Mouse (Mus musculus): ENCODE data around the gene Il17rc.

The Il17rc gene

GRCm38 (mm10) chr6:113471297-113471936, at the start of gene Il17rc:
Il17rc (plus strand) TSS chr6:113471427.
- peak; percentile 43 for DNase-seq

GRCm38 (mm10) chr6:113423000-113423399, 48.2 kb upstream of the Il17rc start:
- DNase-seq, result no peak

GRCm38 (mm10) chr6:113424187-113424586, 47.0 kb upstream of the Il17rc start:
- no peak for DNase-seq

DNA sequence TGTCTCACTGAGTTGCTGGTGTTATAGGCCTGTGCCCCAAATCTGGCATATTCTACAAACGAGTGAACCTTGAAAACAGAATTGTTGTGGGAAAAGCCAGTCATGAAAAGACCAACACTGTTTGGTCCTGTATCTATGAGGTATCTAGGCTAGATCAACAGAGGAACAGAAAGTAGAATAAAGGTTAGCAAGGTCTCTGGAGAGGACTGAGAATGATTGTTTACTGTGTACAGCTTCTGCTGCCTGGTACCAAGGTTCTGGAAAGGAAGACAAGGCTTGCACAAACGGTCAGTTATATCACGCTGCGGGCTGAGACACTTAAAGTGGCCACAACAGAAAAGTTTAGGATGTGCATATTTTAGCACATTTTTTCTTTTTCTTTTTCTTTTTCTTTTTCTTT, 44.5 kb upstream of the Il17rc start:
- no peak for DNase-seq

- peak; percentile 55 for DNase-seq
Measured at GRCm38 (mm10) chr6:113427397-113427796, 43.8 kb upstream of the Il17rc start.

- DNase-seq, result no peak
Measured at GRCm38 (mm10) chr6:113428006-113428405, 43.2 kb upstream of the Il17rc start.

DNA sequence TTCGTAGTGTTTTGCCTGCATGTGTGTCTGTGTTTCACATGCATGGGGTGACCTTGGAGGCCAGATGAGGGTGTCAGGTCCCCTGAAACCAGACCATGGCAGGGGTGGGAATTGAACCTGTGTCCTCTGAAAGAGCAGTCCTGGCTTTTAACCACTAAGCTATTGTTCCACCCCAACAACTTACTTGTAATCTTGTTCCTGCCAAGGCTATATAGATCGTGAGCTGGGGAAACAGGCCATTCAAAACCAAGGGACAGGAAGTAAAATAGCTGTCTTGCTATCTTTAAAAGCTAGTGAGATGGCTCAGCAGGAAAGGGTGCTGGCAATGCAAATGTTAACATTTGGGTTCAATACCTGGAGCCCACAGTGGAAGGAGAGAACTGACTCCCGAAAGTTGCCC, 41.3 kb upstream of the Il17rc start:
- no peak for DNase-seq

DNA sequence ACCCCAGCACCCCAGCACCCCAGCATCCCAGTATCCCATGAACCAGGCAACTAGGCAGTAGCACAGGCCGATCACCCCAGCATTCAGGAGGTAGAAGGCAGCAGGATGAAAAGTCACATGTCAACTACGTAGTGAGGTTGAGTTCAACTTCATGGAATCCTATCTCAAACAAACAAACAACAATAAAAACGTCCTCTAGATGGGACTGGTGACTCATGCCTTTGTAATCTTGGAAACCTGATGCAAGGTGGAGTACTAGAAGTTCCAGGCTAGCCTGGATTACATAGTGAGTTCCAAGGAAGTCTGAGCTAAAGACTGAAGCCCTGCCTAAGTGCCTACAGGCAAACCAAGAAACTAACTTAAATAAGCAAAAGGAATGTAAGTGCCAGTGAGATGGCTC, 40.4 kb upstream of the Il17rc start:
- no peak for DNase-seq

DNA sequence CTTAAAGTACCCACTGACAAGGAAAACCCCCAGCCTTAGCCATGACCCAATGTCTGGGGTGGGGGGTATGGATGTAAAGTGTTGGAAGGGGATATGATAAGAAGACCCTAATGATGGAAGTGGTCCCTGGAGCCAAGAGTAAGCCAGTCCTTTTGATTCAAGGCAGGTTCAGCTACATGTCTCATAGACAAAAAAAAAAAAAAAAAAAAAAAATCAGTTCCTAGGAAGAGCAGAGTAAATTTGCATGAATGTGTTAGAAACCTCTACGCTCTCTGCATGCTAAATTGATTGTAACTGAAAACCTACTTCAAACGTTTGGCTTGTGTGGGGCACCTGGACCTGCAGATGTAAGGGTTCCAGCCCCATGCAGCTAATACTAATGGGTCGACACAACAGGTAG, 39.4 kb upstream of the Il17rc start:
- no peak for DNase-seq

- no peak for DNase-seq
Measured at GRCm38 (mm10) chr6:113433661-113434060, 37.6 kb upstream of the Il17rc start.

- no peak for DNase-seq
Measured at GRCm38 (mm10) chr6:113434691-113435090, 36.5 kb upstream of the Il17rc start.

- no peak for DNase-seq
Measured at GRCm38 (mm10) chr6:113435664-113436205, 35.5 kb upstream of the Il17rc start, which contains the start of gene Cidec. Cidec (minus strand) TSS chr6:113435760.

DNA sequence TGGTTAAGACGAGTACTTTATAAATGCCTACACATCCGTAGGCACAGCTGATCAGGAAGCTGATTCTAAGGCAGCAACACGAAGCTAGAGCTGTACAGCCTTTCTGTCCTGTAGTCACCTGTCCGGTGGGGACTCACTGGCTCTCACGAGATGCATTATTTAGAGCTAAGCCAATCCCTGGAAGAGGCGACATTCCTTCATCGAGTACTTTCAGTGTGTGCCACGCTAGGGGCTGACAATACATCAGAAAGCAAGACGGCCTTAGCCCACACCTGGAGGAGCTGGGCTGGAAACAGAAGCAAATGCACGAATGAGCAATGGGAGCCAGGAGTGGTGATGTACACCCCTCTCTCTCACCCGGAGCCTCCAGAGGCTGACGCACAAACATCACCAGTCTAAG, 34.1 kb upstream of the Il17rc start:
- DNase-seq, result no peak

DNA sequence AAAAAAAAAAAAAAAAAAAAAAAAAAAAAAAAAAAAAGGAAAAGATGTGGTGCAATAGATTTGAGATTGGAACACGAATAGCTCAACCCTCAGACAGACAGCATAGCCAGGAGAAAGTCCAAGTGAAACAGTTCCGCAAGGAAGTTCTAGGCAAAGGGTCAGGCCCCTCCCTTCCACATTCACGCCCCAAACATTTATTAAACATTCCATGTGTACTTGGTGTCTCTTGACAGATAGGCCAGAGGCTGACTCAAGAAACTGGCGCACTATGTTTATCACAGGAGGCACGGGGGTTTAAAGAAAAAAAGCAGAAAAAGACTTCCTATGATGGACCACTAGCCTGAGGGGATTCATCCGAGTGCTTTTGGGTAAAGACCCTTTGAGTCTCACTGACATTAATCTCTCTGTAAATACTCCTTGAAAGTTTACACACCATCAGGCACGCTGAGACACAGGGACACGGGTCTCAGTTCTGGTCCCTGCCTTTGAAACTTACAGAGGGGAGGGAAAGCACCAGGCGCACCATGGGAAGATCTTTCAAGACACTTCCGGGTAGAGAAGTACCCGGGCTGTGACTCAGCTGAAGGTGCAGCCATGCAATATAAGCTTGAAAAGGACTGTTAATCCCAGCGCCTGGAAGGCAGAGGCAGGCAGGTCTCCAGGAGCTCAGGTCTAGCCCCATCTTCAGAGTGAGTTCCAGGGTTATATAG, 32.4 kb upstream of the Il17rc start:
- no peak for DNase-seq

GRCm38 (mm10) chr6:113440686-113441085, 30.5 kb upstream of the Il17rc start:
- no peak for DNase-seq

GRCm38 (mm10) chr6:113441147-113441680, 30.0 kb upstream of the Il17rc start:
- DNase-seq, result peak; percentile 87

GRCm38 (mm10) chr6:113442087-113442441, 29.2 kb upstream of the Il17rc start:
- no peak for DNase-seq

- peak; percentile 91 for DNase-seq
Measured at GRCm38 (mm10) chr6:113442442-113443090, 28.7 kb upstream of the Il17rc start, which contains the start of gene Jagn1. Jagn1 (plus strand) TSS chr6:113442569.

DNA sequence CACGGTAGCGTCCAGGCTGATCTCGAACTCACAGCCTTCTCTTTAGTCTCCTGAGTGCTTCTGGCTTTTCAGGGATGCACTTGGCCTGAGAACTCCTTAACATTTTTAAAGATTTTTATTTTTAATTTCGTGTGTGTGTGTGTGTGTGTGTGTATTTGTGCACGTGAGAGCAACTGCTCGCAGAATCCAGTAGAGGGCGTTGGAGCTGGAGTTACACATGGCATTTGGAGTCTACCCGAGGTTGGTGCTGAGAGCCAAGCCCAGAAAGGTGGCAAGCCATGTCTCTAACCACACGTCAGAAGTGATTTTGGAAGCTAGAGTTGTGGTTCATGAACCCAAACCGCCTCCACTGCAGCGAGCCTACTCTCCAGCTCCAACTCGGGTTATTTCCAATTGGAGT, 28.1 kb upstream of the Il17rc start:
- DNase-seq, result no peak

- DNase-seq, result no peak
Measured at GRCm38 (mm10) chr6:113444207-113444965, 26.8 kb upstream of the Il17rc start.

- no peak for DNase-seq
Measured at GRCm38 (mm10) chr6:113447639-113448038, 23.6 kb upstream of the Il17rc start.

GRCm38 (mm10) chr6:113451839-113452238, 19.4 kb upstream of the Il17rc start:
- DNase-seq, result no peak

DNA sequence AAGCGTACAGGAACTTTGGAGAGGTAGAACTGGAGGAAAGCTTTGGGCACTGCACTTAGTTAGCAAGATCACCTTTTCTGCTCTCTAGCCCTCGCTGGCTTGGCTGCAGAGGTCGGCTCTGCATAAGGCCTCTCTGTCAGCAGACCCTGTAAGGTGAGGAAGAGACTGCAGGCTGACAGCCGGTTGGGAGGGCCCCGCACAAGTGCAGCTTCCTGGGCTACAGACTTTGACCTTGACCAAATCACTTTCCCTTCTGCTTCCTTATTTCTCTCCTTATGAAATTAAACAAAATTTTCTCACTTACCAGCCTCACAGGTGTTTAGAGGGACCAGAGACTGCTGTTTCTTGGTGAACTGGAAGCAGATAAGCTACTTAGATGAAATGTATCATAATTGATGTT, 16.2 kb upstream of the Il17rc start:
- DNase-seq, result no peak

All from liver (tissue).